Mouse (Mus musculus): Measurements from ENCODE around the gene Sult1c1.
"Not testable (repeated sequence)": the region's sequence is repeated elsewhere in the genome, so short reads cannot be mapped to it uniquely, and the experiment has no call there.

Gene Sult1c1

DNA sequence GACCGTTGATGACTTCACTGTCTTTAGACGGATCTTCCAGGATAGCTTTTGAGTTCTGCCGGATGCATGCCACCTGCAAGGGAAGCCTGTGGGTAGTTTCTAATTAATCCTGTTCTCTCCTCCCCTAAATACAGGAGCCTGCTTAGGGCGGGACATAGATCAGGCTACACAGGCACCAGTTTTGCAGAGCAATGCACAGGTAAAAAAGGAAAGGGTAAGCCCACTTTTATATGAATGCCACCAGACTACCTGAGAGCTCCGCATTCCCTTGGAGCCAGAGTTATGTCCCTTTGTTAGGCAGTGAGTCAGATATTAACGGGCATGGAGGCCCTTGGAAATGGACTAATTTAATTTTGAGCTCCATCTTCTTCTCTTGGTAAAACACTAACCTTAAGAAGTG lies at the start of gene Sult1c1:
Gene Sult1c1 (minus strand): TSS at position 101 of the 400 bp plus-strand sequence.
- no peak for DNase-seq

DNA sequence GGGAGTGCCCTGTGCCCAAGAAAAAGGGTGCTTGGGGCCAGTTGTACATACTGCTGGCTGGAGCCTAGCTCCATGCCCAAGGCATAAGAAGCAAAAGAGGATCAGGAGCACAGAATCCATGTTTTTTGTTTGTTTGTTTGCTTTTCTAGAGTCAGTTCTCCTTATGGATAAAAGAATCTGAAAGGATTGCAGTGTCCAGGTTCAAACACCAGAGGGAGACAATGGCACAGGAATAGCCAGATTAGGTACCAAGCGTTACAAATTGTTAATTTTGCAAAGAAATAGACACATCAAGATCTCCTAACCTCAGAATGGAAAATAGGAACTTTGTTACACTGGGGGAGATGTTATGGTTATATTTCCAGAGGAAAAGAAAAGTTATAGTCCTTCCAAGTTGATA lies 23.7 kb upstream of the Sult1c1 start:
- DNase-seq = peak; percentile 53 to 66

DNA sequence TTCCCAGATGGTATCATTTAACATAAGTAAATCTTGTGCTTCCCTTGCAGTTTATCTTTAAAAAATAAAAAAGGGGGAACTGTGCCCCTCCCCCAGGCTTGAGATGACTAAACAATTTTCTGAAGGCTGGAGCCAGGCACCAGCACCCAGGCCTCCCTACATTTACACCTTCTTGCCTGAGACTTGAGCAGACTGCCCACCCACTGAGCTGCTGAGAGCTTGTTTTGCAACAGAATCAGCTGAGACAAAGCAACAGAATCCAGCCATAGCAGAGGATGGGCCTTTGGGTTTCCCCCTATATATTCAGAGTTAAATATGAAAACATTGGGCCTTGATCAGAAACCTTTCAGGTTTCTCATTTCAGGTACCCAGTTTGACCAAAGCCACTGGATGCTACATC lies 20.7 kb upstream of the Sult1c1 start:
- DNase-seq = no peak

DNA sequence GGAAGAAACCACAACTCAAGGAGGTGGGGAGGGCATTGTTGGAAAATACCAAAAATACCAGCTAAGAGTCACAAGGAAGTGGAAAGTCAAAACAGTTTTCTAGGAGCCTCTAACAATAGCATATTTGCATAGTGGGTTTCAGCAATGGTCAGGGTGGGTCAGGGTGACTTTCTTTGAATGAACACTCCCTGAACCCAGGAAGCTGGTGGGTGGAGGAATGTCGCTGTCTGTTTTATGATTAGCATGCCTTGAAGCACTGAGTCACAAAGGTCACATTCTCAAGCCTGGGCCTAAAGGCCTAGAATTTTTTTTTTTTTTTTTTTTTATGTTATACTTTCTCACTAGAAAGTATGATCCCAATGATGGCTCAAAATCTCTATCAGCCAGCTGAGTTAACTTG lies 20.1 kb upstream of the Sult1c1 start:
- DNase-seq = not testable (repeated sequence)

DNA sequence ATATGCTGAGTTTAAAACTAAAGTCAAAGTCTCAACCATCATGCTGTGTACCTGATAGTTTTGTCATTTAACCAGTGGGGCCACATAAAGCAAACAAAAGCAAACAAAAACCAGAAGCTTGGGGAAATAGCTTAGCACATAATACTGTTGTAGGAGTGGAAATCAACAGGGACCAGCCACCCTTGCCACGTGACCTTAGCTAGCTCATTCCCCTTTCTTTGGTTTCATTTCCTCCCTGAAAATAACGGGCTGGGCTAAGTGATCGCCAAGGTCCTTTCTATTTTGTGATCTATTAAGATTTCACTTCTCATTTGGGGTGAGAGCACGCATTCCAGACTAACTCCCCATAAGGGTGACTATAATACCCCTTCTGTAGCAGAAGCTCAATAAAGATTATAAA lies 13.0 kb upstream of the Sult1c1 start:
- no peak for DNase-seq

DNA sequence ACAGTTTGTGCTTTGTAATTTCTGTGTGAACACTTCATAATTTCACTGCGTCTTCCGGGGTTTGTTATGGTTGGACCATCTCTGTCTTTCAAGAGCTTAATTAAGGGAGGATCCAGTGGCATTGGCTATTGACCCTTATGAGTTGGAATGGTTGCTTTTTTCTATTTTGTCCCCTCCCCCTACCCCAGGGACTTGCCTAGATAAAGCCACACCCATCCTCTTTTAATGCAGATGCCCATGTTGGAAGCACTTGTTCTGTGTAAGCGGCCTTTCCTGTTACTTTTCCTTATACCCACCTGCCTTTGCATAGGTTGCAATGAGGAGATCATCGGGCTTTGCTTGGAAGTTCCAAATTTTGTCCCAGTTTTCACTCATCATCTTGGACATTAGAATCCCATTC lies 16.9 kb downstream of the Sult1c1 start:
- DNase-seq = no peak

DNA sequence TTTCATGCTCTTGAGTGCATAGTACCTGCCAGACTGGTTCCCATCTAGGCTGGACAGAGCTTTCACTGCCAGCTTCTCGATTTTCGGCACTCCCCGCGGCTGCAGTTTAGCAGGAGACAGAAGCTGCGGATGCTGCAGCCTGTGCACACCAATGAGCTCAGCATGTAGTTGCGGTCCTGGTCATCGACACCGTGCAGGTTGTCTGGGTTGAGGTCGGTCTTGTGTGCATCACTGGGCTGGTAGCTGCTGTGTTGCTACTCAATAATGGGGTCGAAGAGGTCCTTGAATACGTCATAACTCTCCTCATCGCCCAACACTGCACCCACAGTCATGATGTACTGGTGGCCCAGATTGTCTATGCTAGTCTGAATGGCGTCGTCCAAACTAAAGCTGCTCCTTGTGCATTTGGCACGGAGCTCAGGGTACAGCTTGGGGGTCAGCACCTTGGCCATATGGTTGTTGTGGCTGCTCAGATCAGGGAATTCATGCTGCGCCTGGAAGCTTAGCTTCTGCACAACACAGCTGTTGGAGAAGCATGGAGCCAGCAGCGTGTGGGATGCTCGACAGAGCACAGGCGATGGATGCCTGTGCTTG lies 48.8 kb downstream of the Sult1c1 start:
- peak; percentile 31 to 41 for DNase-seq

DNA sequence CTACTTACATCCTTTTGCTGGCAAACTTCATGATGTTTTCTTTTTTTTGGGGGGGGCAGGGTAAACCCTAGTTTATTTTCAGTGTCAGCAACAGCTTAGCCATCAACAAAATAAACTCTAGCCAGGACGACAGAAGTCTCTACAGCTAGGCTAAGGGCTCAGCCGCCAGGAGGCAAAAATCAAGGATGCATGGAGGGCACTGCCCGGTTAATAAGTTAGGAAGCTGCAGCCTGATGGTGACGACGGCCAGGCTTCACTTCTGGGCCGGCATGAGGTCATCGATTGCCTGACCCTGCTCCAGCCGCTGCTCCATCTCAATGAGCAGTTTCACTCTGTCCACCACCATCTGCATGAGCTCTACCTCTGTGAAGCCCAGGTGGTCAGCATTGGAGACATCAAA lies 49.7 kb downstream of the Sult1c1 start:
- DNase-seq = no peak
